Mouse (Mus musculus) limb, embryonic 11.5 days (tissue): ENCODE measurements at regions not wholly inside any gene's neighbourhood (a gene's known extent, or its start where the extent isn't known, plus 50 kb on each side); places are given as distances from the start of the nearest gene placed in this dataset.

ENCODE experiments used
- ATAC-seq: fragments of 200-750 bp; cut with Nextera tagmentation; 2 replicates; pipeline ENCODE4 v1.8.0; 2017; ENCODE audit warnings: low read depth; ENCODE audit not compliant: insufficient number of reproducible peaks, low FRiP score, low TSS enrichment
- DNase-seq: peaks from one replicate; pipeline ENCODE4 v3.0.0-alpha.2; 2015; ENCODE audit warnings: low spot score
- H3K27ac ChIP-seq: fragments of 300-500 bp; sonication (generic); replicated peaks from 2 replicates; pipeline ENCODE4 v1.5.1; 2014; ENCODE audit warnings: low read depth, mild to moderate bottlenecking, low read length
- H3K27me3 ChIP-seq: fragments of 300-500 bp; sonication (generic); 2 replicates; pipeline ENCODE4 v1.6.1; 2014; ENCODE audit warnings: mild to moderate bottlenecking, low read length, mixed read lengths; ENCODE audit not compliant: control insufficient read depth, insufficient read depth
- H3K36me3 ChIP-seq: fragments of 300-500 bp; sonication (generic); 2 replicates; pipeline ENCODE4 v1.6.1; 2014; ENCODE audit warnings: mild to moderate bottlenecking, low read length, moderate library complexity, mixed read lengths; ENCODE audit not compliant: control insufficient read depth, insufficient read depth
- H3K4me1 ChIP-seq: fragments of 300-500 bp; sonication (generic); 2 replicates; pipeline ENCODE4 v1.6.1; 2014; ENCODE audit warnings: low read length, mixed read lengths; ENCODE audit not compliant: control insufficient read depth, insufficient read depth
- H3K4me2 ChIP-seq: fragments of 300-500 bp; sonication (generic); 2 replicates; pipeline ENCODE4 v1.6.1; 2014; ENCODE audit warnings: low read depth, mild to moderate bottlenecking, moderate library complexity; ENCODE audit not compliant: severe bottlenecking
- H3K4me3 ChIP-seq: fragments of 300-500 bp; sonication (generic); 2 replicates; pipeline ENCODE4 v1.5.1; 2014; ENCODE audit warnings: low read depth, low read length
- H3K9ac ChIP-seq: fragments of 300-500 bp; sonication (generic); 2 replicates; pipeline ENCODE4 v1.6.1; 2014; ENCODE audit warnings: mild to moderate bottlenecking, low read length
- H3K9me3 ChIP-seq: fragments of 300-500 bp; sonication (generic); 2 replicates; pipeline ENCODE4 v1.6.1; 2016; ENCODE audit warnings: low read length; ENCODE audit not compliant: control insufficient read depth
- WGBS: fragments of 180-500 bp; shearing (Covaris S2); extraction: QIAGEN DNeasy Blood & Tissue Kit; methylation state at CpG from one replicate; pipeline ENCODE4 v1.1.7; 2014; 5-methylcytosine and 5-hydroxymethylcytosine counted together

GRCm38 (mm10) chr11:112990751-112991150 is 208.7 kb downstream of the Sox9 start:
- Histone ChIP-seq H3K27ac (no peak overlapping the region), H3K4me1 (peaks cover 10% of the 10 kb centered on the region), H3K9me3 (no peaks in the 10 kb centered on the region), H3K36me3 (no peaks in the 10 kb centered on the region), H3K9ac (no peak overlapping the region), H3K27me3 (no peaks in the 10 kb centered on the region), H3K4me2 (no peak overlapping the region), H3K4me3 (no peak overlapping the region)
- DNase-seq: no peak
- ATAC-seq: no peak
- 88% methylated on average over 11 of the region's 11 CpGs for WGBS

GRCm38 (mm10) chr11:112991862-112992261 is 209.8 kb downstream of the Sox9 start:
- Histone ChIP-seq H3K4me2 (no peak overlapping the region), H3K27me3 (no peaks in the 10 kb centered on the region), H3K4me1 (peaks cover 10% of the 10 kb centered on the region), H3K4me3 (no peak overlapping the region), H3K27ac (no peak overlapping the region), H3K9ac (no peak overlapping the region), H3K36me3 (no peaks in the 10 kb centered on the region), H3K9me3 (no peaks in the 10 kb centered on the region)
- DNase-seq (no peak), ATAC-seq (no peak)
- WGBS: 56% methylated on average over 13 of the region's 13 CpGs

GRCm38 (mm10) chr11:112998777-112999583 is 217.0 kb downstream of the Sox9 start:
- DNase-seq: no peak
- Histone ChIP-seq H3K27ac (no peak overlapping the region), H3K36me3 (no peaks in the 10 kb centered on the region), H3K27me3 (no peaks in the 10 kb centered on the region), H3K4me3 (no peak overlapping the region), H3K9ac (no peak overlapping the region), H3K4me2 (no peak overlapping the region), H3K4me1 (no peaks in the 10 kb centered on the region), H3K9me3 (no peaks in the 10 kb centered on the region)
- WGBS: 55% methylated on average over 5 of the region's 5 CpGs
- ATAC-seq: no peak

- Histone ChIP-seq H3K27me3 (no peaks in the 10 kb centered on the region), H3K4me2 (no peak overlapping the region), H3K9ac (no peak overlapping the region), H3K4me3 (no peak overlapping the region), H3K9me3 (no peaks in the 10 kb centered on the region), H3K4me1 (no peaks in the 10 kb centered on the region), H3K36me3 (no peaks in the 10 kb centered on the region), H3K27ac (no peak overlapping the region)
- DNase-seq (no peak), ATAC-seq (no peak)
- WGBS: 81% methylated on average over 6 of the region's 6 CpGs
Measured at GRCm38 (mm10) chr11:113001071-113001470, 219.0 kb downstream of the Sox9 start.

GRCm38 (mm10) chr11:113005895-113006294 is 223.9 kb downstream of the Sox9 start:
- H3K27ac ChIP-seq: no peak overlapping the region
- H3K4me1 ChIP-seq: no peaks in the 10 kb centered on the region
- H3K36me3 ChIP-seq: no peaks in the 10 kb centered on the region
- no peak overlapping the region for H3K9ac ChIP-seq
- H3K9me3 ChIP-seq: no peaks in the 10 kb centered on the region
- 67% methylated on average over 9 of the region's 9 CpGs for WGBS
- ATAC-seq: no peak
- DNase-seq: no peak
- no peak overlapping the region for H3K4me3 ChIP-seq
- H3K4me2 ChIP-seq: no peak overlapping the region
- no peaks in the 10 kb centered on the region for H3K27me3 ChIP-seq

- Histone ChIP-seq H3K9me3 (no peaks in the 10 kb centered on the region), H3K4me3 (no peak overlapping the region), H3K4me2 (no peak overlapping the region), H3K4me1 (peaks cover 6% of the 10 kb centered on the region; the same call in 1 of the 2 replicates), H3K27ac (no peak overlapping the region), H3K27me3 (no peaks in the 10 kb centered on the region), H3K9ac (no peak overlapping the region), H3K36me3 (no peaks in the 10 kb centered on the region)
- WGBS: 83% methylated on average over 4 of the region's 4 CpGs
- DNase-seq (no peak), ATAC-seq (no peak)
Measured at GRCm38 (mm10) chr11:113008521-113008920, 226.5 kb downstream of the Sox9 start.

GRCm38 (mm10) chr11:113009376-113009775 is 227.4 kb downstream of the Sox9 start:
- Histone ChIP-seq H3K9ac (no peak overlapping the region), H3K27ac (no peak overlapping the region), H3K4me2 (no peak overlapping the region), H3K4me3 (no peak overlapping the region), H3K36me3 (no peaks in the 10 kb centered on the region), H3K27me3 (no peaks in the 10 kb centered on the region), H3K9me3 (no peaks in the 10 kb centered on the region), H3K4me1 (peaks cover 11% of the 10 kb centered on the region)
- DNase-seq (no peak), ATAC-seq (no peak)
- 89% methylated on average over 6 of the region's 6 CpGs for WGBS

GRCm38 (mm10) chr11:113010906-113011305 is 228.9 kb downstream of the Sox9 start:
- Histone ChIP-seq H3K4me1 (peaks cover 23% of the 10 kb centered on the region), H3K4me2 (no peak overlapping the region), H3K4me3 (no peak overlapping the region), H3K27me3 (no peaks in the 10 kb centered on the region), H3K36me3 (no peaks in the 10 kb centered on the region), H3K9ac (no peak overlapping the region), H3K27ac (no peak overlapping the region), H3K9me3 (no peaks in the 10 kb centered on the region)
- WGBS: 89% methylated on average over 5 of the region's 5 CpGs
- DNase-seq (no peak), ATAC-seq (no peak)
